Mouse (Mus musculus): ENCODE measurements around the gene Lmln. TPM values are rescaled to one million over a fixed set of nuclear protein-coding genes. Genes with fewer than 3 reads are reported as not detected.
"Not testable (repeated sequence)": the region's sequence is repeated elsewhere in the genome, so short reads cannot be mapped to it uniquely, and the experiment has no call there.

Lmln gene
- polyA plus RNA-seq, 1 experiment from 2014 or later: 1.2 TPM

- whole genome bisulfite sequencing: 40% methylated on average over 3 of the region's 3 CpGs
- H3K27ac ChIP-seq (replicated peaks; ENCODE audit: low read depth, low read length): no peak overlapping the region
Measured at GRCm38 (mm10) chr16:33141758-33142280, 79.5 kb downstream of the Lmln start.

GRCm38 (mm10) chr16:33143452-33143851 is 81.1 kb downstream of the Lmln start:
- Histone ChIP-seq H3K4me1 (ENCODE audit: control insufficient read depth, insufficient read depth, low read length) (no peaks in the 10 kb centered on the region), H3K27ac (replicated peaks; ENCODE audit: low read depth, low read length) (no peak overlapping the region), H3K9ac (replicated peaks; ENCODE audit: low read length) (no peak overlapping the region), H3K4me2 (ENCODE audit: low read depth, low read length) (no peak overlapping the region), H3K36me3 (replicated peaks; ENCODE audit: control insufficient read depth, insufficient read depth, low read depth, low read length) (no peaks in the 10 kb centered on the region), H3K27me3 (ENCODE audit: control insufficient read depth, insufficient read depth, low read length) (no peaks in the 10 kb centered on the region), H3K4me3 (ENCODE audit: low read depth, low read length) (no peak overlapping the region), H3K9me3 (replicated peaks; ENCODE audit: control insufficient read depth, low read length) (no peaks in the 10 kb centered on the region)
- DNase-seq (ENCODE audit: low spot score) (no peak), ATAC-seq (replicated peaks; ENCODE audit: insufficient number of reproducible peaks, low FRiP score, low TSS enrichment, low read depth) (no peak)
- 71% methylated on average over 2 of the region's 2 CpGs for WGBS

More at GRCm38 (mm10) chr16:33141758-33142280, 79.5 kb downstream of the Lmln start:
- H3K9ac ChIP-seq (replicated peaks; ENCODE audit: low read length): no peak overlapping the region
- no peaks in the 10 kb centered on the region for H3K4me1 ChIP-seq (ENCODE audit: control insufficient read depth, insufficient read depth, low read length)
- H3K9me3 ChIP-seq (replicated peaks; ENCODE audit: control insufficient read depth, low read length): no peaks in the 10 kb centered on the region
- no peaks in the 10 kb centered on the region for H3K27me3 ChIP-seq (ENCODE audit: control insufficient read depth, insufficient read depth, low read length)
- ATAC-seq (replicated peaks; ENCODE audit: insufficient number of reproducible peaks, low FRiP score, low TSS enrichment, low read depth): no peak
- no peak overlapping the region for H3K4me3 ChIP-seq (ENCODE audit: low read depth, low read length)
- no peak overlapping the region for H3K4me2 ChIP-seq (ENCODE audit: low read depth, low read length)
- DNase-seq (ENCODE audit: low spot score): no peak
- H3K36me3 ChIP-seq (replicated peaks; ENCODE audit: control insufficient read depth, insufficient read depth, low read depth, low read length): no peaks in the 10 kb centered on the region

- Histone ChIP-seq H3K9me3 (replicated peaks; ENCODE audit: control insufficient read depth, low read length) (no peaks in the 10 kb centered on the region), H3K36me3 (replicated peaks; ENCODE audit: control insufficient read depth, insufficient read depth, low read depth, low read length) (no peaks in the 10 kb centered on the region), H3K27ac (replicated peaks; ENCODE audit: low read depth, low read length) (no peak overlapping the region), H3K4me1 (ENCODE audit: control insufficient read depth, insufficient read depth, low read length) (no peaks in the 10 kb centered on the region), H3K4me3 (ENCODE audit: low read depth, low read length) (no peak overlapping the region), H3K4me2 (ENCODE audit: low read depth, low read length) (no peak overlapping the region), H3K9ac (replicated peaks; ENCODE audit: low read length) (no peak overlapping the region), H3K27me3 (ENCODE audit: control insufficient read depth, insufficient read depth, low read length) (no peaks in the 10 kb centered on the region)
- ATAC-seq (replicated peaks; ENCODE audit: insufficient number of reproducible peaks, low FRiP score, low TSS enrichment, low read depth) (no peak), DNase-seq (ENCODE audit: low spot score) (no peak)
- WGBS: 97% methylated on average over 3 of the region's 3 CpGs
Measured at GRCm38 (mm10) chr16:33146185-33146584, 83.9 kb downstream of the Lmln start.

GRCm38 (mm10) chr16:33148135-33148534 is 85.8 kb downstream of the Lmln start:
- Histone ChIP-seq H3K4me3 (ENCODE audit: low read depth, low read length) (no peak overlapping the region), H3K4me1 (ENCODE audit: control insufficient read depth, insufficient read depth, low read length) (no peaks in the 10 kb centered on the region), H3K9ac (replicated peaks; ENCODE audit: low read length) (no peak overlapping the region), H3K27ac (replicated peaks; ENCODE audit: low read depth, low read length) (no peak overlapping the region), H3K9me3 (replicated peaks; ENCODE audit: control insufficient read depth, low read length) (no peaks in the 10 kb centered on the region), H3K27me3 (ENCODE audit: control insufficient read depth, insufficient read depth, low read length) (no peaks in the 10 kb centered on the region), H3K4me2 (ENCODE audit: low read depth, low read length) (no peak overlapping the region), H3K36me3 (replicated peaks; ENCODE audit: control insufficient read depth, insufficient read depth, low read depth, low read length) (no peaks in the 10 kb centered on the region)
- 71% methylated on average over 4 of the region's 4 CpGs for WGBS
- DNase-seq (ENCODE audit: low spot score) (no peak), ATAC-seq (replicated peaks; ENCODE audit: insufficient number of reproducible peaks, low FRiP score, low TSS enrichment, low read depth) (no peak)

GRCm38 (mm10) chr16:33150875-33151274 is 88.6 kb downstream of the Lmln start:
- 77% methylated on average over 9 of the region's 9 CpGs for WGBS
- not testable (repeated sequence) for H3K9ac ChIP-seq (replicated peaks; ENCODE audit: low read length); ATAC-seq (replicated peaks; ENCODE audit: insufficient number of reproducible peaks, low FRiP score, low TSS enrichment, low read depth); H3K27ac ChIP-seq (replicated peaks; ENCODE audit: low read depth, low read length); H3K4me1 ChIP-seq (ENCODE audit: control insufficient read depth, insufficient read depth, low read length); H3K27me3 ChIP-seq (ENCODE audit: control insufficient read depth, insufficient read depth, low read length); H3K9me3 ChIP-seq (replicated peaks; ENCODE audit: control insufficient read depth, low read length); H3K4me3 ChIP-seq (ENCODE audit: low read depth, low read length); DNase-seq (ENCODE audit: low spot score); H3K4me2 ChIP-seq (ENCODE audit: low read depth, low read length); H3K36me3 ChIP-seq (replicated peaks; ENCODE audit: control insufficient read depth, insufficient read depth, low read depth, low read length)

- Histone ChIP-seq H3K9ac (replicated peaks; ENCODE audit: low read length) (no peak overlapping the region), H3K4me3 (ENCODE audit: low read depth, low read length) (no peak overlapping the region), H3K4me1 (ENCODE audit: control insufficient read depth, insufficient read depth, low read length) (no peaks in the 10 kb centered on the region), H3K27ac (replicated peaks; ENCODE audit: low read depth, low read length) (no peak overlapping the region), H3K4me2 (ENCODE audit: low read depth, low read length) (no peak overlapping the region), H3K27me3 (ENCODE audit: control insufficient read depth, insufficient read depth, low read length) (no peaks in the 10 kb centered on the region), H3K36me3 (replicated peaks; ENCODE audit: control insufficient read depth, insufficient read depth, low read depth, low read length) (no peaks in the 10 kb centered on the region), H3K9me3 (replicated peaks; ENCODE audit: control insufficient read depth, low read length) (no peaks in the 10 kb centered on the region)
- 76% methylated on average over 8 of the region's 8 CpGs for WGBS
- ATAC-seq (replicated peaks; ENCODE audit: insufficient number of reproducible peaks, low FRiP score, low TSS enrichment, low read depth) (no peak), DNase-seq (ENCODE audit: low spot score) (no peak)
Measured at GRCm38 (mm10) chr16:33151558-33151957, 89.2 kb downstream of the Lmln start.

- 50% methylated on average over 4 of the region's 4 CpGs for WGBS
- ATAC-seq (replicated peaks; ENCODE audit: insufficient number of reproducible peaks, low FRiP score, low TSS enrichment, low read depth): no peak
Measured at GRCm38 (mm10) chr16:33154992-33155391, 92.7 kb downstream of the Lmln start.

GRCm38 (mm10) chr16:33158006-33158405 is 95.7 kb downstream of the Lmln start:
- Histone ChIP-seq H3K9me3 (replicated peaks; ENCODE audit: control insufficient read depth, low read length) (no peaks in the 10 kb centered on the region), H3K27ac (replicated peaks; ENCODE audit: low read depth, low read length) (no peak overlapping the region), H3K4me3 (ENCODE audit: low read depth, low read length) (no peak overlapping the region), H3K36me3 (replicated peaks; ENCODE audit: control insufficient read depth, insufficient read depth, low read depth, low read length) (no peaks in the 10 kb centered on the region), H3K4me2 (ENCODE audit: low read depth, low read length) (no peak overlapping the region), H3K9ac (replicated peaks; ENCODE audit: low read length) (no peak overlapping the region), H3K4me1 (ENCODE audit: control insufficient read depth, insufficient read depth, low read length) (no peaks in the 10 kb centered on the region), H3K27me3 (ENCODE audit: control insufficient read depth, insufficient read depth, low read length) (no peaks in the 10 kb centered on the region)
- ATAC-seq (replicated peaks; ENCODE audit: insufficient number of reproducible peaks, low FRiP score, low TSS enrichment, low read depth) (no peak), DNase-seq (ENCODE audit: low spot score) (no peak)
- 90% methylated on average over 11 of the region's 11 CpGs for WGBS

More at GRCm38 (mm10) chr16:33154992-33155391, 92.7 kb downstream of the Lmln start:
- Histone ChIP-seq H3K9ac (replicated peaks; ENCODE audit: low read length) (no peak overlapping the region), H3K27ac (replicated peaks; ENCODE audit: low read depth, low read length) (no peak overlapping the region), H3K36me3 (replicated peaks; ENCODE audit: control insufficient read depth, insufficient read depth, low read depth, low read length) (no peaks in the 10 kb centered on the region), H3K27me3 (ENCODE audit: control insufficient read depth, insufficient read depth, low read length) (no peaks in the 10 kb centered on the region), H3K4me2 (ENCODE audit: low read depth, low read length) (no peak overlapping the region), H3K4me1 (ENCODE audit: control insufficient read depth, insufficient read depth, low read length) (no peaks in the 10 kb centered on the region), H3K9me3 (replicated peaks; ENCODE audit: control insufficient read depth, low read length) (no peaks in the 10 kb centered on the region), H3K4me3 (ENCODE audit: low read depth, low read length) (no peak overlapping the region)
- DNase-seq (ENCODE audit: low spot score): peak; percentile 77
